Mouse (Mus musculus): ENCODE data around the gene Napa. TPM values are rescaled to one million over a fixed set of nuclear protein-coding genes. Genes with fewer than 3 reads are reported as not detected.

Napa gene
- polyA plus RNA-seq, 1 experiment from 2014 or later, result 216 TPM

DNA sequence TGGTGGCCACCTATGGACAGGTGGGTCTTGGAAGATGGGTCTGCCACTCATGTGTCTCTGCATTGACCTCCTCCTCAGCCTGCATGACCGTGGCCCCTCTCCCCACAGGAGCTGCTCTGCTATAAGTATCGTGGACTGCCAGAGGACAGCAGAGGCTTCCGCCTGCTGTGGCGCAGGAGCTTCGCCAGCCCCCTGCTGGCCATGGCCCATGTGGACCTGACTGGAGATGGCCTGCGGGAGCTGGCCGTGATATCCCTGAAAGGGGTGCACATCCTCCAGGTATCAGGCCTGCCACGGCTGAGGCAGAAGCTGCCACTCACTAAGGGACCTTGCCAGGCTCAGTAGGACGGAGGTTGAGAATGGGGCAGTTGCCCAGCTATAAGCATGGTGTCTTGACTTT is 27.6 kb downstream of the Napa start:
- ATAC-seq (ENCODE audit: low FRiP score, low read depth), result no peak
- Histone ChIP-seq H3K4me1 (peaks cover 15% of the 10 kb centered on the region), H3K27ac (no peak overlapping the region), H3K9ac (no peak overlapping the region), H3K4me3 (no peak overlapping the region), H3K4me2 (replicated peaks) (no peak overlapping the region), H3K36me3 (peaks cover 14% of the 10 kb centered on the region), H3K27me3 (replicated peaks) (no peaks in the 10 kb centered on the region), H3K9me3 (no peaks in the 10 kb centered on the region)
- WGBS, result 84% methylated on average over 9 of the region's 9 CpGs

DNA sequence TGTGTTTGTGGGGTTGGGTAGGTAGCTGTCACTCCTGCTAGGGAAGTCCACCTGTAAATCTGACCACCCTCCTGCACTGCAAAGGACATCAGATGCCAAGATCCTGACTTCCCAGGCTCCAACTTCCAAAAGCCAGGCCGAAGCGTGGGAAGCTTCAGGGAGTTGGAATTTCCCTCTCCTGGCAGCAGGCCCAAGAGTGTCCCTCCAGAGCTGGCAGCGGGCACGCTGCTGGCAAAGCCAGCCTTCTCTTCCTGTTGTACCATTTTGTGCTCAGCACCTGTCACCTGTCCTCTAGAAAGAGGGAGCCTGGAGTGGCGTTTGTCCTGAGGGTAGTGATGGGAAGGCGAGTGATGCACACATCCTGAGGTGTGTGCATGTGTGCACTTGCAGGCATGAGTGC is 30.1 kb downstream of the Napa start:
- no peaks in the 10 kb centered on the region for H3K9me3 ChIP-seq
- peaks cover 14% of the 10 kb centered on the region for H3K36me3 ChIP-seq
- no peak for ATAC-seq (ENCODE audit: low FRiP score, low read depth)
- H3K4me1 ChIP-seq, result peaks cover 40% of the 10 kb centered on the region
- H3K9ac ChIP-seq, result no peak overlapping the region
- WGBS, result 92% methylated on average over 6 of the region's 6 CpGs
- no peak overlapping the region for H3K4me2 ChIP-seq (replicated peaks)
- H3K4me3 ChIP-seq, result no peak overlapping the region
- no peak overlapping the region for H3K27ac ChIP-seq
- H3K27me3 ChIP-seq (replicated peaks), result no peaks in the 10 kb centered on the region

DNA sequence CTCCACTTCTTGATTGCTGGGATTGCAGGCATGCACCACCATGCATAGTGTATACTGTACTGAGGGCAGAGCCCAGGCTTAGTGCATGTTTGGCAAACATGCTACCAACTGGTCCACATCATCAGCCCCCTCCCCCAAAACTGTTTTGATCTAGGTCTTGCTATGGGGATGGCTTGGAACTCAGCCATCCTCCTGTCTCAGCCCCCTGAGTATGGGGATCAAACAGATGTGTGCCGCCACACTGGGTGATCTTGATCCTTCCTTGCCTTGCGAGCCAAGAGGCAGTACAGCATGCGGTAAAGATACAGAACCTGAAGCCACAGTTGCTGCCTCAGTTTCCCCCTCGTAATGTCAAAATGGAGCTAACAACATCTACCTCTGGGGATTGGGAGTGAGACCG is 30.6 kb downstream of the Napa start:
- H3K9ac ChIP-seq, result no peak overlapping the region
- no peak overlapping the region for H3K27ac ChIP-seq
- no peaks in the 10 kb centered on the region for H3K27me3 ChIP-seq (replicated peaks)
- peak overlapping the region; percentile 82 for H3K4me2 ChIP-seq (replicated peaks)
- H3K36me3 ChIP-seq, result peaks cover 9% of the 10 kb centered on the region
- H3K9me3 ChIP-seq, result no peaks in the 10 kb centered on the region
- no peak overlapping the region for H3K4me3 ChIP-seq
- H3K4me1 ChIP-seq, result peaks cover 45% of the 10 kb centered on the region
- WGBS, result 65% methylated on average over 5 of the region's 5 CpGs
- no peak for ATAC-seq (ENCODE audit: low FRiP score, low read depth)

DNA sequence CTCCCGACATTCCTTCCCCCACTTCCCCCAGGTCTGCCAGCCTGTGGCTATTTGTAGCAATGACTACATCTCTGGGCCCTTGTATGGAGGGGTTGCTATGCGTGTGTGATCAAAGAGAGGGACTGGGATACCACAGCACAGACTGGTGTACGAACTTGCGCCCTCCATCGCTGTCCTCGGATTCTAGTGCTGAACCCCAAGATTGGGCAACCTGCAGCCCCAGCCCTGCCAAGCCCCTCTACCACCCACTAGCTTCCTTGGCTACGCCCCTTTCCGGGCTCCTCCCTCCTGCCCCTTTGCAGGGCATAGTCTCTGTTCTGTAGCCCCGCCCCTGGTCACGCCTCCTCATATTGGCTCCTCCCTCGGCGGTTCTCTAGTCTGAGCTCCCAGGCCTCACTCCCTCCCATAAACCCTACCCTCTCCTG is 31.2 kb downstream of the Napa start, which contains the start of gene Slc8a2:
TSS of gene Slc8a2 (plus strand) at position 406 of the 425 bp plus-strand sequence.
- peak; percentile 83 for ATAC-seq (ENCODE audit: low FRiP score, low read depth)
- H3K4me1 ChIP-seq, result peaks cover 51% of the 10 kb centered on the region
- peak within 1 kb of the TSS; percentile 91 for H3K9ac ChIP-seq
- H3K36me3 ChIP-seq, result peaks cover 9% of the 10 kb centered on the region
- H3K27me3 ChIP-seq (replicated peaks), result no peaks in the 10 kb centered on the region
- peak within 1 kb of the TSS; percentile 78 for H3K4me3 ChIP-seq
- H3K4me2 ChIP-seq (replicated peaks), result peak within 1 kb of the TSS; percentile 82
- whole genome bisulfite sequencing, result 3% methylated on average over 12 of the region's 12 CpGs
- no peaks in the 10 kb centered on the region for H3K9me3 ChIP-seq
- H3K27ac ChIP-seq, result peak within 1 kb of the TSS; percentile 91

DNA sequence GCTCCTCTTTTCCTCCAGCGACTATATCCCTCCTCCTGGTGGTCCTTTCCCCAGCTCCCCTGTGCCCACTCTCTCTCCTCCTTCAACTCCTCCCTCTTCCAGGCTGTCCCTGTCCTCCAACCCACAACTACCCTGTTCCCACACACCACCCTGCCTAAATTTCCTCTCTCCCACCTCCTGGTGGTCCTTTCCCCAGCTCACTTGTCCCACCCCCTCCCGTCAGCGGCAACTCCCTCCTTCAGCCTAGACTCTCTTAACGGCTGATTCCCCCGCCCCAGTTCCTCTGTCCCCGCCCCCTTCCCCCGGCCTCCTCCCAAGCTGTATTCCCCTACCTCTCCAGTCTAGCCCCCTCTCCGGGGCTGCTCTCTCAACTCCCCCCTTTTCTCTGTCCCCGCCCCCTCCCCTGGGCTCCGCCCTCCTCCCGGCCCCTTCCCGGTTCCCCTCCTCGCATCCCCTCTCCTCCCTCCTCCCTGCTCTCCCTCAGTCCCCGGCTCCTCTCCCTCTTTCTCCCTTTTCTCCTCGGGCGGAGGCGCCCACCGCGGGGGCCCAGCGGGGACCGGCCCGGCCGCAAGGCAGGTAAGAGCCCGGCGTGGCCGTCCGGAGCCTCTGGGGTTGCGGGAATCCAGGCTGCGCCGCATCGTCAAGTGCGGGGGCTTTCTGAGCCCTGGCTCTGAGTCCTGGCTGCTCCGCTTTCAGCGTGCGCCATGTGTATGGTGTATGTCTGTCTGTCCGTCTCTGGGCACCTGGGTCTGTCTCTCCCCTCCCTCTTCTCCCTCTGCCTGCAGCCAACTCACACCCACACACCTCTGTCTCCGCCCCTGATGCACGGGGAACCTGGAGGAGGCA is 31.8 kb downstream of the Napa start:
- H3K36me3 ChIP-seq, result peaks cover 9% of the 10 kb centered on the region
- WGBS, result under 1% methylated on average over 35 of the region's 38 CpGs
- peaks cover 57% of the 10 kb centered on the region for H3K4me1 ChIP-seq
- ATAC-seq (ENCODE audit: low FRiP score, low read depth), result peak; percentile 76
- H3K9ac ChIP-seq, result peak overlapping the region; percentile 91
- peak overlapping the region; percentile 91 for H3K27ac ChIP-seq
- H3K4me3 ChIP-seq, result peak overlapping the region; percentile 78
- no peaks in the 10 kb centered on the region for H3K9me3 ChIP-seq
- H3K4me2 ChIP-seq (replicated peaks), result peak overlapping the region; percentile 82
- no peaks in the 10 kb centered on the region for H3K27me3 ChIP-seq (replicated peaks)

DNA sequence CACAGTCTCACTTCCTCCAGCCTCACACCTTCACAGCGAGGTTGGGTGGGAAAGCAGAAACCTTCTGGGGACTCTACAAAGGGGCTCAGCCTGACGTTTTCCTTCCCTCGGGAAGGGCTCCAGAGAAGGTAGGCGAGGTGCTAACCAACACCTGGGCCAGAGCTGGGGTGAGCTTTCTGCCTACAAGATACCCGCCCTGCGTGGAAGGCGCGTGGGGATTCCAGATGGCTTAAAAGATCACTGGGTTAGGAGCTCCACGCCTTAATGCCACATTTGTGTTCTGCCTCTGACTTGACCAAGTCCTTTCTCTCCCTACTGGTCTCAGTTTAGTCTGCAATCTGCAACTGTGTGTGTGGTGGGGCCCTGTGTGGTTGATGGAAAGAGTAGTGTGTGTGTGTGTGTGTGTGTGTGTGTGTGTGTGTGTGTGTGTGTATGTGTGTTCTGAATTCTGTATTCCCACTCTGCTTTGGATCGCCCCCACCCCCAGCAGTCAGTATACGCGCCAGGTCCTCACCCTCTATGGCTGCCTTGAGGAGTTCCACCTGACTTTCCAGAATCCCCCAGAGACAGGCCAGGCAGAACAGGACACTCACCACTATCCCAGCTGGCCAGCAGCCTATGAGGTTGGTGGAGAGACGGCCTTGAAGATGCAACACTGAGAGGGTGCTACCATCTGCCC is 32.8 kb downstream of the Napa start:
- 0 out of 2 replicates have a peak, but pooled peaks cover under 1% of the 10 kb centered on the region for H3K36me3 ChIP-seq
- ATAC-seq (ENCODE audit: low FRiP score, low read depth), result no peak
- H3K4me1 ChIP-seq, result peaks cover 58% of the 10 kb centered on the region
- H3K9me3 ChIP-seq, result no peaks in the 10 kb centered on the region
- H3K9ac ChIP-seq, result peak overlapping the region; percentile 91
- peak overlapping the region; percentile 78 for H3K4me3 ChIP-seq
- H3K4me2 ChIP-seq (replicated peaks), result peak overlapping the region; percentile 82
- WGBS, result 40% methylated on average over 13 of the region's 13 CpGs
- H3K27me3 ChIP-seq (replicated peaks), result no peaks in the 10 kb centered on the region
- H3K27ac ChIP-seq, result peak overlapping the region; percentile 17; the same call in 1 of the 2 replicates

DNA sequence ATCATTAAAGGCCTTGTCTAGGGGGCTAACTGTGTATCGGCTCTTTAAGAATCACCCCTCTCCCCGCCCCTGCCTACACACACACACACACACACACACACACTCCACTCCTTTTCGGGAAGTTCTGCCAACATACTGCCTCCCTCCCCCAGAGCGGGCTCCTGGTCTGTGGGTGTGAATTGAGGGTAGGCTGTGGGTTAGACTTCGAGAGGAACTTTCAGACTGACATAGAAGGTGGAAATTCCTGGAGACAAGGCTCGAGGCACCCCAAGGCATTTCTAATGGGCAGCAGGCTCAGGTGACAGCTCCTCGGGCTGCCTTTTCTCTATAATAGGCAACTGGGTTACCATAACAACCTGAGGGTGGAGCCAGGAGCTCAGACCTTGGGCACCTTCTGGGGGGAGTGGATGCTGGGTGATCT is 33.9 kb downstream of the Napa start:
- ATAC-seq (ENCODE audit: low FRiP score, low read depth), result no peak

DNA sequence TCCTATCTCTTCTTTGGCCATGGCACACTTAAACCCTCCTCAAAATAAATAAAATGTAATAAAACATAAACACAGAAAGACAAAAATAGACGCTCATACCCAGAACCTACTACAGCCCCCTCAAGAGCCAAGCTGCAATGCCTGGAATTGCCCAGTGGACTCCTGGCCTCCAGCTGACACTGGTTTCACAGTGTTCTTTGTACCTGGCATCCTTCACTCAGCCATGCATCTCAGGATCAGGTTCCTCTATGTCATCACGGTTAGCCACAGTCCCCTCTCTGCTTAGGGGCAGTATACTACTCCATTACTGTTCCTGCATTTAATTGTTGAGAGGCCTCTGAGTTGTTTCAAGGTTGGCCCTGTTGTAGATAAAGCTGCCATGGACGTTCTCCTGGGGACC is 34.7 kb downstream of the Napa start:
- ATAC-seq (ENCODE audit: low FRiP score, low read depth), result no peak
- Histone ChIP-seq H3K27ac (no peak overlapping the region), H3K9ac (no peak overlapping the region), H3K4me3 (no peak overlapping the region), H3K4me1 (peaks cover 66% of the 10 kb centered on the region), H3K27me3 (replicated peaks) (no peaks in the 10 kb centered on the region), H3K36me3 (no peaks in the 10 kb centered on the region), H3K9me3 (no peaks in the 10 kb centered on the region), H3K4me2 (replicated peaks) (peak overlapping the region; percentile 82)
- 79% methylated on average over 3 of the region's 3 CpGs for WGBS

More for the DNA sequence above, 33.9 kb downstream of the Napa start:
- peak overlapping the region; percentile 30; the same call in 1 of the 2 replicates for H3K9ac ChIP-seq
- H3K9me3 ChIP-seq, result no peaks in the 10 kb centered on the region
- peak overlapping the region; percentile 78; the same call in 1 of the 2 replicates for H3K4me3 ChIP-seq
- peaks cover 62% of the 10 kb centered on the region for H3K4me1 ChIP-seq
- no peaks in the 10 kb centered on the region for H3K27me3 ChIP-seq (replicated peaks)
- H3K36me3 ChIP-seq, result no peaks in the 10 kb centered on the region
- peak overlapping the region; percentile 82 for H3K4me2 ChIP-seq (replicated peaks)
- no peak overlapping the region for H3K27ac ChIP-seq
- 18% methylated on average over 7 of the region's 7 CpGs for WGBS

DNA sequence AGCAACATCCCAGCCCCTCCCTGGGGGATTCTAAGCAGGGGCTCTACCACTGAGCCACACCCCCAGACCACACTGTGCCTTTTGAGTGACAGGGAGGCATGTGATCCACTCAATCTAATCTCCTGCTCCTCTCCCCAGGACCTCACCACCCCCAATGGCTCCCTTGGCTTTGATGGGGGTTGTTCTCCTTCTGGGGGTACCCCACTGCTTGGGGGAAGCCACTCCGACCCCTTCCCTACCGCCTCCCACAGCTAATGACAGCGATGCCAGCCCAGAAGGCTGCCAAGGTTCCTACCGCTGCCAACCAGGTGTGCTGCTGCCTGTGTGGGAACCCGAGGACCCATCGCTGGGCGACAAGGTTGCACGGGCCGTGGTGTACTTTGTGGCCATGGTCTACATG is 35.4 kb downstream of the Napa start:
- ATAC-seq (ENCODE audit: low FRiP score, low read depth), result no peak

DNA sequence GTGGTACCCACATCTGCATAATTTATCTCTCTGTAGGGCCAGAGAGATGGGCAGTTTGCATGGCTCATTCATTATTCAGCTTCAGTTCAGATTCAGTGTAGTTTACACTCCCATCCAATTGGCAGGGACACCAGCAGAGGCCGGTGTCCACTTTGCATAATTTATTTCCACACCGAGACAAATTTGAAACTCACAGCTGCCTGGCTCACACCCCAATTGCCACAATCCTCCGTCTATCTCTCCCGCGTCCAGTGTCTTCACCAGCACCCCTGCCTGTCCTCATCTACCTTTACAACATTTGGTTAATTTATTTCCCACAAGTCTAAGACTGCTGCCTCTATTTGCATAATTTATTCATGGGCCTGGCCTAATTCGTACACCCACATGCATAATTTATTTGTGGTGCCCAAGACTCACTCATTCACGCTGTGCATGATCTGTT is 36.7 kb downstream of the Napa start:
- Histone ChIP-seq H3K4me1 (peaks cover 59% of the 10 kb centered on the region), H3K4me3 (no peak overlapping the region), H3K4me2 (replicated peaks) (peak overlapping the region; percentile 82), H3K9ac (no peak overlapping the region), H3K9me3 (no peaks in the 10 kb centered on the region), H3K36me3 (peaks cover 6% of the 10 kb centered on the region), H3K27me3 (replicated peaks) (no peaks in the 10 kb centered on the region), H3K27ac (no peak overlapping the region)
- WGBS, result 25% methylated on average over 7 of the region's 7 CpGs
- peak; percentile 67 for ATAC-seq (ENCODE audit: low FRiP score, low read depth)

More for the DNA sequence above, 35.4 kb downstream of the Napa start:
- WGBS, result 95% methylated on average over 9 of the region's 9 CpGs
- Histone ChIP-seq H3K4me2 (replicated peaks) (peak overlapping the region; percentile 82), H3K9ac (no peak overlapping the region), H3K4me3 (no peak overlapping the region), H3K4me1 (peaks cover 69% of the 10 kb centered on the region), H3K9me3 (no peaks in the 10 kb centered on the region), H3K27me3 (replicated peaks) (no peaks in the 10 kb centered on the region), H3K36me3 (no peaks in the 10 kb centered on the region), H3K27ac (peak overlapping the region; percentile 64; the same call in 1 of the 2 replicates)

DNA sequence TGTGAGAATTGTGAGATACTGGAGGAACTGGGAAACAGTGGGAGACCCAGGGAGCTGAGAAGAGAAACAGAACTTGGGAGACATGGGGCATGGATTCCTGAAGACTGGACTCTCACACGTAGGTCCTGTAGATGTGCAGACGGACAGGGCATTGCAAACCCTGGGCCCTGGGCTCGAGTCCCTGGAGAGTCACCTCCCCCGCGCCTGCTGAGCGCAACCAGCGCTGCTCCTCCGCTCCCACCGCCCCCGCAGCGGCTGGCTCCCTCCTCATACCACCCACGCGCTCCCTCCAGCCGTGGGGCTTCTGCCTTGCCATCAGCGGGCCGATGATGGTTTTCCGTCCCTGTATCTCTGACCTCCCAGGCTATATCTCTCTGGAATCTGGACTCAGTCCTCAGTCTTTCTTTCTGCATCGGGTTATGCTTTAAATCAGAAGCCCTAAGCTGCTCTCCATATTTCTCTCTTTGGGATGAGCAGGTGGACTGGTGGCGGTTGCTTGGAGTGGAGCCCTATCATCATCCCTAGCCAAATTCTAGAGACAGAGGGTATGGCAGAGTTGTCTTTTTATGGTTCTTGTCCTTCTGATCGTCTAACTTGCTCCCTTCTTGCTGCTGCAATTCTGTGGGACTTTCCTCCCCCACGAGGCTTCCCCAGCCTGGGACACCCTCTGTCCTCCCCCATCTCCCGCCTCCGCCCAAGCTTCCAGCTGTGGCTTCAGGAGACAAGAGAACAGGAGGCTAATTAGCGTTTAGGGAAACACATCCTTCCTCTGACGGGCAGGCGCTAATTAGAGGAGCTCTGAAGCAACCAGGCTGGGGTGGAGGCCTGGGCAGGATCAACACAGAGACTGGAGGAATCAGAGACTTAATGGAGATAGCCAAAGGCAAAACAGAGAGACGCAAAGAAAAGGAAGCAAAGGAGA is 48.5 kb downstream of the Napa start:
- 35% methylated on average over 27 of the region's 27 CpGs for WGBS
- Histone ChIP-seq H3K4me3 (no peak overlapping the region), H3K27me3 (replicated peaks) (0 out of 2 replicates have a peak, but pooled peaks cover 3% of the 10 kb centered on the region), H3K4me1 (peaks cover 14% of the 10 kb centered on the region; the same call in 1 of the 2 replicates), H3K36me3 (peaks cover 46% of the 10 kb centered on the region), H3K9ac (no peak overlapping the region), H3K9me3 (no peaks in the 10 kb centered on the region), H3K27ac (no peak overlapping the region), H3K4me2 (replicated peaks) (no peak overlapping the region)
- ATAC-seq (ENCODE audit: low FRiP score, low read depth), result no peak

All from neural tube, embryonic 12.5 days (tissue).